Mouse (Mus musculus): ENCODE data around the gene Cdkn1a. TPM values are rescaled to one million over a fixed set of nuclear protein-coding genes. Genes with fewer than 3 reads are reported as not detected.

Gene Cdkn1a
- polyA plus RNA-seq, 1 experiment from 2014 or later = 64.4 TPM

GRCm38 (mm10) chr17:29085266-29085665, 5.5 kb upstream of the Cdkn1a start:
- Histone ChIP-seq H3K9ac (no peak overlapping the region), H3K4me1 (replicated peaks) (peaks cover 13% of the 10 kb centered on the region), H3K4me3 (no peak overlapping the region), H3K9me3 (replicated peaks) (no peaks in the 10 kb centered on the region), H3K27ac (no peak overlapping the region), H3K27me3 (peaks cover 13% of the 10 kb centered on the region), H3K36me3 (no peaks in the 10 kb centered on the region), H3K4me2 (no peak overlapping the region)
- no peak for ATAC-seq (replicated peaks; ENCODE audit: insufficient number of reproducible peaks, insufficient read depth, low FRiP score, low read depth)
- WGBS = 76% methylated on average over 10 of the region's 10 CpGs

- no peak for ATAC-seq (replicated peaks; ENCODE audit: insufficient number of reproducible peaks, insufficient read depth, low FRiP score, low read depth)
- no peak overlapping the region for H3K27ac ChIP-seq
- H3K4me1 ChIP-seq (replicated peaks) = no peaks in the 10 kb centered on the region
- H3K4me3 ChIP-seq = no peak overlapping the region
- peaks cover under 1% of the 10 kb centered on the region; the same call in 1 of the 2 replicates for H3K27me3 ChIP-seq
- no peak overlapping the region for H3K9ac ChIP-seq
- no peak overlapping the region for H3K4me2 ChIP-seq
- WGBS = 80% methylated on average over 4 of the region's 4 CpGs
- H3K36me3 ChIP-seq = no peaks in the 10 kb centered on the region
- no peaks in the 10 kb centered on the region for H3K9me3 ChIP-seq (replicated peaks)
Observed at GRCm38 (mm10) chr17:29086916-29087315, 3.9 kb upstream of the Cdkn1a start.

GRCm38 (mm10) chr17:29091348-29091944, 670 bp downstream of the Cdkn1a start:
- H3K4me3 ChIP-seq = no peak overlapping the region
- peaks cover 22% of the 10 kb centered on the region for H3K4me1 ChIP-seq (replicated peaks)
- H3K27ac ChIP-seq = no peak overlapping the region
- no peaks in the 10 kb centered on the region for H3K36me3 ChIP-seq
- no peaks in the 10 kb centered on the region for H3K9me3 ChIP-seq (replicated peaks)
- no peak overlapping the region for H3K9ac ChIP-seq
- H3K4me2 ChIP-seq = no peak overlapping the region
- ATAC-seq (replicated peaks; ENCODE audit: insufficient number of reproducible peaks, insufficient read depth, low FRiP score, low read depth) = no peak
- WGBS = 52% methylated on average over 6 of the region's 6 CpGs
- H3K27me3 ChIP-seq = peaks cover 10% of the 10 kb centered on the region

- 52% methylated on average over 5 of the region's 5 CpGs for WGBS
- H3K4me2 ChIP-seq = no peak overlapping the region
- H3K36me3 ChIP-seq = no peaks in the 10 kb centered on the region
- H3K9ac ChIP-seq = no peak overlapping the region
- H3K27ac ChIP-seq = no peak overlapping the region
- no peak overlapping the region for H3K4me3 ChIP-seq
- H3K27me3 ChIP-seq = peaks cover 10% of the 10 kb centered on the region
- no peak for ATAC-seq (replicated peaks; ENCODE audit: insufficient number of reproducible peaks, insufficient read depth, low FRiP score, low read depth)
- H3K4me1 ChIP-seq (replicated peaks) = peaks cover 22% of the 10 kb centered on the region
- no peaks in the 10 kb centered on the region for H3K9me3 ChIP-seq (replicated peaks)
Observed at GRCm38 (mm10) chr17:29092497-29092896, 1.7 kb downstream of the Cdkn1a start.

GRCm38 (mm10) chr17:29093110-29093952, 2.6 kb downstream of the Cdkn1a start:
- WGBS = 9% methylated on average over 36 of the region's 36 CpGs
- peak; percentile 81 for ATAC-seq (replicated peaks; ENCODE audit: insufficient number of reproducible peaks, insufficient read depth, low FRiP score, low read depth)

GRCm38 (mm10) chr17:29093961-29094309, 3.2 kb downstream of the Cdkn1a start:
- peak overlapping the region; percentile 74 for H3K9ac ChIP-seq
- H3K27me3 ChIP-seq = peaks cover 10% of the 10 kb centered on the region
- H3K36me3 ChIP-seq = peaks cover 2% of the 10 kb centered on the region; the same call in 1 of the 2 replicates
- H3K9me3 ChIP-seq (replicated peaks) = no peaks in the 10 kb centered on the region
- no peak for ATAC-seq (replicated peaks; ENCODE audit: insufficient number of reproducible peaks, insufficient read depth, low FRiP score, low read depth)
- peak overlapping the region; percentile 62 for H3K4me3 ChIP-seq
- 1% methylated on average over 24 of the region's 24 CpGs for WGBS
- peaks cover 22% of the 10 kb centered on the region for H3K4me1 ChIP-seq (replicated peaks)
- peak overlapping the region; percentile 96 for H3K4me2 ChIP-seq
- peak overlapping the region; percentile 80 for H3K27ac ChIP-seq

More at GRCm38 (mm10) chr17:29093110-29093952, 2.6 kb downstream of the Cdkn1a start:
- Histone ChIP-seq H3K27me3 (peaks cover 10% of the 10 kb centered on the region), H3K27ac (peak overlapping the region; percentile 80; the same call in 1 of the 2 replicates), H3K4me1 (replicated peaks) (peaks cover 22% of the 10 kb centered on the region), H3K4me3 (peak overlapping the region; percentile 62), H3K36me3 (no peaks in the 10 kb centered on the region), H3K4me2 (peak overlapping the region; percentile 96), H3K9me3 (replicated peaks) (no peaks in the 10 kb centered on the region), H3K9ac (peak overlapping the region; percentile 74)

GRCm38 (mm10) chr17:29094310-29095181, 3.8 kb downstream of the Cdkn1a start:
- ATAC-seq (replicated peaks; ENCODE audit: insufficient number of reproducible peaks, insufficient read depth, low FRiP score, low read depth) = peak; percentile 50
- Histone ChIP-seq H3K27me3 (peaks cover 10% of the 10 kb centered on the region), H3K9ac (peak overlapping the region; percentile 74)

GRCm38 (mm10) chr17:29095201-29095733, 4.5 kb downstream of the Cdkn1a start:
- H3K9me3 ChIP-seq (replicated peaks) = no peaks in the 10 kb centered on the region
- peaks cover 10% of the 10 kb centered on the region for H3K27me3 ChIP-seq
- peak overlapping the region; percentile 80 for H3K27ac ChIP-seq
- WGBS = under 1% methylated on average over 44 of the region's 44 CpGs
- peaks cover 8% of the 10 kb centered on the region for H3K36me3 ChIP-seq
- ATAC-seq (replicated peaks; ENCODE audit: insufficient number of reproducible peaks, insufficient read depth, low FRiP score, low read depth) = peak; percentile 78
- H3K4me3 ChIP-seq = peak overlapping the region; percentile 62
- peak overlapping the region; percentile 74 for H3K9ac ChIP-seq
- H3K4me1 ChIP-seq (replicated peaks) = peaks cover 22% of the 10 kb centered on the region
- peak overlapping the region; percentile 96 for H3K4me2 ChIP-seq

More at GRCm38 (mm10) chr17:29094310-29095181, 3.8 kb downstream of the Cdkn1a start:
- Histone ChIP-seq H3K27ac (peak overlapping the region; percentile 80), H3K4me3 (peak overlapping the region; percentile 62), H3K4me2 (peak overlapping the region; percentile 96), H3K9me3 (replicated peaks) (no peaks in the 10 kb centered on the region), H3K4me1 (replicated peaks) (peaks cover 22% of the 10 kb centered on the region), H3K36me3 (peaks cover 4% of the 10 kb centered on the region; the same call in 1 of the 2 replicates)
- under 1% methylated on average over 71 of the region's 71 CpGs for whole genome bisulfite sequencing

GRCm38 (mm10) chr17:29096245-29096644, 5.5 kb downstream of the Cdkn1a start:
- Histone ChIP-seq H3K4me3 (no peak overlapping the region), H3K9me3 (replicated peaks) (no peaks in the 10 kb centered on the region), H3K4me2 (0 out of 2 replicates have a peak overlapping the region, but pooled peaks have one; percentile 96), H3K36me3 (peaks cover 8% of the 10 kb centered on the region), H3K4me1 (replicated peaks) (peaks cover 22% of the 10 kb centered on the region), H3K27ac (no peak overlapping the region), H3K27me3 (peaks cover 10% of the 10 kb centered on the region), H3K9ac (no peak overlapping the region)
- WGBS = 87% methylated on average over 6 of the region's 6 CpGs
- no peak for ATAC-seq (replicated peaks; ENCODE audit: insufficient number of reproducible peaks, insufficient read depth, low FRiP score, low read depth)

- ATAC-seq (replicated peaks; ENCODE audit: insufficient number of reproducible peaks, insufficient read depth, low FRiP score, low read depth) = no peak
- 66% methylated on average over 7 of the region's 7 CpGs for WGBS
- no peak overlapping the region for H3K9ac ChIP-seq
- peaks cover 8% of the 10 kb centered on the region for H3K36me3 ChIP-seq
- peaks cover 9% of the 10 kb centered on the region for H3K27me3 ChIP-seq
- no peak overlapping the region for H3K4me2 ChIP-seq
- H3K4me3 ChIP-seq = no peak overlapping the region
- H3K27ac ChIP-seq = no peak overlapping the region
- H3K4me1 ChIP-seq (replicated peaks) = peaks cover 22% of the 10 kb centered on the region
- no peaks in the 10 kb centered on the region for H3K9me3 ChIP-seq (replicated peaks)
Observed at GRCm38 (mm10) chr17:29096851-29097561, 6.2 kb downstream of the Cdkn1a start.
